Mouse (Mus musculus): ENCODE results near the gene Bicdl1.

Bicdl1 gene

GRCm38 (mm10) chr5:115667894-115668293 lies 63.5 kb downstream of the Bicdl1 start:
- DNase-seq (ENCODE audit: low spot score), result no peak

GRCm38 (mm10) chr5:115667210-115667609 lies 64.2 kb downstream of the Bicdl1 start:
- no peak for DNase-seq (ENCODE audit: low spot score)

DNA sequence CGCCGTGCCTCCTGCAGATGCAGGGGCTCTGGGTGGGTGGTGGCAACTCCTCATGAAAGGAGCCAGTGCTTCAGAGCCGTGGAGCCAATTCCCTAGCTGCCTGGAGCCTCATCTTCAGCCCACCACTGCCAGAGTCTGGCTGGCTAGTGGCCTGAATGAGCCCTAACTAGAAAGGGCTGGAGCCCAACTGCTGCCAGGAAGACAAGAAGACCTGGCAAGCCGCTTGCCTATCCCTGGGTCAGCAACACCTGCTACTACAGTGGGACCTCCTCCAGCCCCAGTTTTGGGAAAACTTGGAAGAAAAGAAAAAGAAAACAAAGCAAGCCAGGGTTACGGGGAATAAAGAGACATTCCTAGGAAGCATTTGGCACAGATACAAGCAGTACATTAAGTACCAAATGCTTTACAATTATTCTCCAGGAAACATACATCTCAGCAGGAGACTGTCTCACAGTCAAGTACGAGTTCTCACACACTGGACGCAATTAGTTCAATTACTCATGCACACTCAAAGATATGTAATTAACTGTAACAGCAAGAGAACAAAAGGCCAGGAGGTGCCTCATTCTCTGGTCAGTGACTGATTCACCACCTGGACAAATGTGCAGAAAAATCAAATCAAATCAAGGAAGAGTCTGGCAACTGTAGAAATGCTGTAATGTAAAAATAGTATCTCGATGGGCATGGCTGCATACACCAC lies 64.9 kb downstream of the Bicdl1 start:
- DNase-seq (ENCODE audit: low spot score), result no peak

- DNase-seq (ENCODE audit: low spot score), result no peak
These were observed 68.8 kb downstream of the Bicdl1 start for GRCm38 (mm10) chr5:115662658-115663057.

DNA sequence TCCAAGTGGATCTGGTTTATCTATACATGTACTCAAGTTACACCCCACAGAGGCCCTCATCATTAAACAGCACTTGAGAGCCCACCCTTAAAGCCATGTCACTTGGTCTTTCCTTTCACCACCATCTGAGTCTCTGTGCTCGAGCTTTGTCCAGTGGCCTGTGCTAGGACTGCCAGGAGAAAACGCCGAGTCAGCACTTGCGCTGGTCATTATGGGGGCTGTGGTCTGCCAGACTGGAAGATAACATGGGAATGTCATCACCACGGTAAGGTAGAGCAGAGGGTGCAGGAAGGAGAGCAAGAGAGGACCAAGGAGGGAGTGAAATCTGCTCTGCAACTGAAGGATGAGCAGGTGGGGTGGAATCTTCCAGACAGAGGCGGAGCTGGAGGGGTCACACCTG lies 73.1 kb downstream of the Bicdl1 start:
- no peak for DNase-seq (ENCODE audit: low spot score)

- DNase-seq (ENCODE audit: low spot score), result no peak
These were observed 74.2 kb downstream of the Bicdl1 start for GRCm38 (mm10) chr5:115657234-115657633.

- no peak for DNase-seq (ENCODE audit: low spot score)
These were observed 74.7 kb downstream of the Bicdl1 start for GRCm38 (mm10) chr5:115656677-115657076.

DNA sequence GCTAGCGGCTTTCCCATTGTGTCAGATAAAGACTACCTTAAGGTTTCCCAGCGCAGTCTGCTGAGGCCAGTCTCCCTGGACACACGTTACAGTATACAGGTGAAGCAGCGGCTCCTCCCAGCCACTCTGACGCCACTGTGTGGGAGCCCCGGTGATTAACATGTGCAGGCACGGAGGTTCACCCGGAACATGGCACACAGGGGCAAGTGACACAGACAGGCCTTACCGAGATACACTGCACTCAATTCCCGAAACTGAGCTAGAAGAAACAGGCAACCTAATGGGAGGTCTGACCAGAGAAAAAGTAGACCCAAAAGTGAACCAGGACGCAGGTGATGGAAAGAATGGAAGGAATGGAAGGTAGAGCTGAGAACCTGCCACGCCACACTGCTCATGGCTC lies 77.6 kb downstream of the Bicdl1 start:
- DNase-seq (ENCODE audit: low spot score), result no peak

GRCm38 (mm10) chr5:115652681-115653575 lies 78.5 kb downstream of the Bicdl1 start:
- peak; percentile 100 for DNase-seq (ENCODE audit: low spot score)

- DNase-seq (ENCODE audit: low spot score), result no peak
These were observed 79.6 kb downstream of the Bicdl1 start for GRCm38 (mm10) chr5:115651821-115652220.

DNA sequence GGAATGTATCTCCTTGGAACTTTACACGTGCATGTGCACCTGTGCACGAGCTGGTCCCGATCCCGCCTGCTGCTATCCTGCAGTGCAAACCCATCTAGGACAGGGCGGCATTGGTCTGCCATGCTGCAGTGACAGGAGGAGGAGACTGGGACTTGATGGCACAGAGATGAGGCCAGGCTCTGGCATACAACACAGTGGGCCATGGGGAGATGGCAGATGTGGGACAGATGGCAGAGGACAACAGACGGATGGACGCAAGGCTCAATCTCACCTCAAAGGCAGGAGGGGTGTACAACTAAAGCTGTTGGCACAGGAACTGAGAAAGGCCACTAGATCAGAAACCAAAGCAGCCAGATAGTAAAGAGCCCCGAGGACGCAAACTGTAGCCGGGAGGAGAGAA lies 80.5 kb downstream of the Bicdl1 start:
- DNase-seq (ENCODE audit: low spot score), result no peak

DNA sequence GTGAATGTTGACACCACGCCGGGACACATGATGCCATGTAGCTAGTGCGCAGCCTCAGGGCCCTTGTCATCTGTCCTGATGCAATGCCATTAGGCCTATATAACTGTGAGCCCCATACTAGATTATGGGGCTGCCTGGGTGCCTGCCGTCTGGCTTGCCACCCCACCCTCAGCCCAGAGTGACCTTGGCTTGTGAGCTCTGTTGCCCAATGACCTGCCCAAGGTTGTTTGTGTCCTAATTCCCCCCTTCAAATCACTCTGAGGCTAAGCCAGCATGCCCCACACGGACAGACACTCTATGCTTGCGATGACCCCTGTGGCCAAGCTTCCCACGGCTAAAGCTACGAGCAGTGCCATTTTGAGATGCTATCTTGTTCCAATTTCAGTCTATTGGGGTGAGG lies 81.7 kb downstream of the Bicdl1 start:
- no peak for DNase-seq (ENCODE audit: low spot score)

- DNase-seq (ENCODE audit: low spot score), result no peak
These were observed 82.5 kb downstream of the Bicdl1 start for GRCm38 (mm10) chr5:115648876-115649275.

DNA sequence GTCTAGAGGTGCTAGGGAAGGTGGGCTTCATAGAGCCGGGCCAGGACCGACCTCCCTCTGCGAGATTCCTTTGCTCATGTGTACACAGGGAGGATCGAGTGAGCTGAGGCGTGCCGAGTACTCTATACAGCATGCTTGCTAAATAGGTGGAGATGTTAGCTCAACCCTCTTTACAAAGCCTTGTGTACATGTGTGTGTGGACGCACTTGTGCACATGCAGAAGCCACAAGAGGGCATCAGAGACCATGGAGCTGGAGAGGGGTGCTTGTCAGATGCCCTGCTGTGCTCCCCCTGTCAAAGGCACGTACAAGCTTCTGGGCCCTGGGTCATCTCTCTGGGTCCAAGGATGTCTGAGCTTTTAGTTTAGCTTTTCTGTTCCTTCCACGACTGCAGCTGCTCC lies 87.2 kb downstream of the Bicdl1 start:
- DNase-seq (ENCODE audit: low spot score), result no peak

DNA sequence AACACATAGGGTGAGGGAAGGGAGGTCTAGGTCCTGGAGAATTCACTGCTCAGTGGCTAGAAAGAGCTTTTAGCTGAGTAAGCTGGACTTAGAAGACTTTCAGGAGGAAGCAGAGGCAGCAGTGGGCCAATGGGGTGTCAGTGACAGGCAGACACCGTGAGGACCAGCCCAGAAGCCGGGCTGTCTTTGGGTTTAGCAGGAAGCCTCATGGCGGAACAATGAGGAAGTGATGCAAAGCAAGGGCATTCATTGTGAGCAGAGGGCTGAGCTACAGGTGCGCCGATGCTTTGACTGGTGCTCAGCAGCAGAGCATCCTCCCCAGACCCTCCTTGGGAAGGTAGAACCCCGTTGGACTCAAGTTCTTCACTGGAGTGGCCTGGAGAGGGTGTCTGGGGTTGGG lies 95.9 kb downstream of the Bicdl1 start:
- DNase-seq (ENCODE audit: low spot score), result no peak

DNA sequence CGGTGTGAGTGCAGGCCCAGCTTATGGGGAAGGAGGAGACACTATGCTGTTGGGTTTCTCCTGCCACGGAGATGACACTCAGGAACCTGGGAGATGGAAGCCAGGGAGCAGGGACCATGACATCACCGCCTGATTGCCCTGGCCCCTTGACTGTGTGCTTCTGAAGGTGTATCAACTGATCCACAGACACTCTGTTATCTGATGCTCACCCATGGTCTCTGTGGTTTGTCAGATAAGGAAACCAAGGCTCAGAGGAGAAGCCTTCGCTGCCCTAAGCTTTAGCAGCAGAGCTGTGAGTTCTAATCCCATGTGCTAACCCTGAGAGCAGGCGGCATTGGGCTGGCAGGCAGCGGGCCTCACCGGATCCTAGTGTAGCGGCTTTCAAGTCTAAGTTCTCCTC lies 97.4 kb downstream of the Bicdl1 start:
- DNase-seq (ENCODE audit: low spot score), result no peak

- DNase-seq (ENCODE audit: low spot score), result no peak
These were observed 98.4 kb downstream of the Bicdl1 start for GRCm38 (mm10) chr5:115633060-115633459.

GRCm38 (mm10) chr5:115632358-115632714 lies 99.1 kb downstream of the Bicdl1 start:
- peak; percentile 45 for DNase-seq (ENCODE audit: low spot score)

GRCm38 (mm10) chr5:115631505-115632357 lies 99.7 kb downstream of the Bicdl1 start, which contains the start of gene Rab35:
Gene Rab35 (plus strand): TSS chr5:115631908.
- peak; percentile 96 for DNase-seq (ENCODE audit: low spot score)

GRCm38 (mm10) chr5:115630291-115630690 lies 101.1 kb downstream of the Bicdl1 start:
- DNase-seq (ENCODE audit: low spot score), result no peak

DNA sequence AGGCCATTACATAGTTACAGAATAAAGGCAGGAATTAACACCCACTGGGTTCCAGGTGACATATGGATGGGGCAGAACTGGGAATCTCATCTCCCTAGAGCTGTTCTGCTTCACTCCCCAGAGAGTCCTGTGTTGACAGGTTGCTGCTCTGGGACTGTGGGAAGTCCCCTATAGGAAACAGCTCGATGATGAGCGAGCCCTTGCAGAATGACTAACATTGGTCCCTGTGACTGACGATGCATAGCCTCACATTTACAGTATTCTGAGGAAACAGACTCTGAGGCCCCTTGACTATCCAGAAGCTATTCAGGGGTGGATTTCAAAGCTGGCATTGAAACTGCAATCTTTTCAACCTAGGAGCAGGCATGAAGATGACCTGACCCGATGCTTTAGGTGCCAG lies 101.7 kb downstream of the Bicdl1 start:
- DNase-seq (ENCODE audit: low spot score), result no peak

DNA sequence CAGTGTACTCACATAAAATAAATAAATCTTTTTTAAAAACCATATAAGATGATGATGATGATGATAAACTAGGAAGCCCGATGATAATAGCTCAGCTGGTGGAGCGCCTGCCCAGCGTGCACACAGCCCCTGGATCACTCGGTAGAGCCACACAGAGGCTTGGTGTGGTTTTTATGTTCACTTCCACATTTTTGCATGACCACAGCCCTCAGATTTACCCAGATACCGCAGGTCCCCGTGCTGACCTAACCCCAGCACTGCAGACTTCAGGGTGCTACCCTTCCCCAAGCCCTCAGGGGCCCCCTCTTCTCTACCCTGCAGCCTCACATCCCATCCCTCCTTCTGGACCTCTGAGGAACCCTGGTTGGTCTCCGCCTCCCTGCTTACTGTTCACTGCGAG lies 103.3 kb downstream of the Bicdl1 start:
- no peak for DNase-seq (ENCODE audit: low spot score)
